Comparison of ENCODE assay signal across 8 mouse cellular contexts in genomic region chr15:79093083-79093839, GRCm38 (mm10). TPM values are rescaled to one million over a fixed set of nuclear protein-coding genes. Genes with fewer than 3 reads are reported as not detected.
DNase-seq lines count a peak whose midpoint lies in the region; ATAC-seq lines count a peak whose summit lies in the region.
"Had no signal": no experiment of that assay in that cellular context is flagged by ENCODE, and none has a peak within 500 bp of the region (broad histone marks: within the 10 kb centered on the region; RNA-seq: fewer than 3 reads in every experiment).

No protein-coding gene starts in this region.

- no peaks in the 10 kb centered on the region for H3K27me3 ChIP-seq in heart, embryonic 16.5 days (ENCODE audit: control insufficient read depth, insufficient read depth, low read length)
- H3K27me3 ChIP-seq: hindbrain, embryonic 15.5 days had no signal

- no peak for ATAC-seq in heart, embryonic 16.5 days (replicated peaks; ENCODE audit: extremely low read depth, insufficient read depth, low FRiP score)

- H3K9ac ChIP-seq in heart, embryonic 16.5 days (ENCODE audit: low read length): 0 out of 2 replicates have a peak overlapping the region, but pooled peaks have one; percentile 25
- H3K9ac ChIP-seq: hindbrain, embryonic 15.5 days had no signal

- H3K36me3 ChIP-seq in heart, embryonic 16.5 days (ENCODE audit: control insufficient read depth, insufficient read depth): peaks cover 47% of the 10 kb centered on the region

- no peak overlapping the region for H3K4me3 ChIP-seq in heart, embryonic 16.5 days (ENCODE audit: low read length)
- H3K4me3 ChIP-seq: hindbrain, embryonic 15.5 days had no signal

- no peak overlapping the region for H3K4me2 ChIP-seq in heart, embryonic 16.5 days (ENCODE audit: low read depth, low read length)
- H3K4me2 ChIP-seq: hindbrain, embryonic 15.5 days had no signal

- H3K4me1 ChIP-seq in heart, embryonic 16.5 days (ENCODE audit: control insufficient read depth, insufficient read depth, low read length): peaks cover 21% of the 10 kb centered on the region
- H3K4me1 ChIP-seq: hindbrain, embryonic 15.5 days had no signal

- H3K9me3 ChIP-seq in heart, embryonic 16.5 days (replicated peaks; ENCODE audit: control insufficient read depth, low read length): no peaks in the 10 kb centered on the region
- H3K9me3 ChIP-seq: hindbrain, embryonic 15.5 days had no signal

- no peak overlapping the region for H3K27ac ChIP-seq in heart, embryonic 16.5 days (ENCODE audit: low read length)
- H3K27ac ChIP-seq: hindbrain, embryonic 15.5 days had no signal

- no peak for DNase-seq in heart, adult 11 months
- peak; percentile 51 to 61 for DNase-seq in right cerebral cortex, adult 2 months (ENCODE audit: low spot score in 2 of 2)
- no peak for DNase-seq in right cerebral cortex, postnatal 25 days
- DNase-seq in kidney, postnatal 10 days: peak; percentile 75
- DNase-seq in natural killer cell, adult 2 months (ENCODE audit: low spot score in 2 of 2): no peak
- DNase-seq in thymus, postnatal 14 days: no peak

- 45% methylated on average over 7 of the region's 7 CpGs for WGBS in heart, embryonic 16.5 days

RNA-seq across cellular contexts. Expression of gene Micall1, which starts 15.4 kb away (rescaled TPM):
- 21.1 and 23.2 TPM in 2 replicates for polyA plus RNA-seq in heart, embryonic 16.5 days (2015; fragmentation: Nextera tagmentation; extraction: Ambion mirVana)

RNA-seq across cellular contexts. Expression of gene Eif3l, which starts 18.3 kb away (rescaled TPM):
- 151 and 161 TPM in 2 replicates for polyA plus RNA-seq in heart, embryonic 16.5 days (2015; fragmentation: Nextera tagmentation; extraction: Ambion mirVana)

RNA-seq across cellular contexts. Expression of gene Ankrd54, which starts 30.6 kb away (rescaled TPM):
- 28.4 and 28.5 TPM in 2 replicates for polyA plus RNA-seq in heart, embryonic 16.5 days (2015; fragmentation: Nextera tagmentation; extraction: Ambion mirVana)

RNA-seq across cellular contexts. Expression of gene Polr2f, which starts 47.5 kb away (rescaled TPM):
- polyA plus RNA-seq in heart, embryonic 16.5 days (2015; fragmentation: Nextera tagmentation; extraction: Ambion mirVana): 222 and 262 TPM in 2 replicates

RNA-seq across cellular contexts. Expression of gene 1700088E04Rik, which starts 47.8 kb away (rescaled TPM):
- 11.0 and 12.0 TPM in 2 replicates for polyA plus RNA-seq in heart, embryonic 16.5 days (2015; fragmentation: Nextera tagmentation; extraction: Ambion mirVana)

Comparison
In these comparisons a context has a peak if more than half of its experiments do, and no peak if none do; other contexts are left out.
1. DNase-seq: peak in right cerebral cortex, adult 2 months (2 of 2) and kidney, postnatal 10 days (single experiment); none in heart, adult 11 months (single experiment), right cerebral cortex, postnatal 25 days (single experiment), natural killer cell, adult 2 months (0 of 2) and thymus, postnatal 14 days (single experiment).